Mouse (Mus musculus) neural tube, embryonic 12.5 days (tissue): ENCODE data around the gene Acot13. TPM values are rescaled to one million over a fixed set of nuclear protein-coding genes. Genes with fewer than 3 reads are reported as not detected.
"Not testable (repeated sequence)": the region's sequence is repeated elsewhere in the genome, so short reads cannot be mapped to it uniquely, and the experiment has no call there.

Experiments used
- ATAC-seq: fragments of 200-750 bp; cut with Nextera tagmentation; 2 replicates; pipeline ENCODE4 v1.8.0; 2017; ENCODE audit warnings: low read depth, mild to moderate bottlenecking, moderate TSS enrichment, moderate library complexity; ENCODE audit not compliant: low FRiP score
- H3K27ac ChIP-seq: fragments of 300-500 bp; sonication (generic); 2 replicates; pipeline ENCODE4 v1.5.1; 2016
- H3K27me3 ChIP-seq: fragments of 300-500 bp; sonication (generic); replicated peaks from 2 replicates; pipeline ENCODE4 v1.6.1; 2016; ENCODE audit warnings: mild to moderate bottlenecking
- H3K36me3 ChIP-seq: fragments of 300-500 bp; sonication (generic); 2 replicates; pipeline ENCODE4 v1.6.1; 2016; ENCODE audit warnings: mild to moderate bottlenecking
- H3K4me1 ChIP-seq: fragments of 300-500 bp; sonication (generic); 2 replicates; pipeline ENCODE4 v1.6.1; 2016
- H3K4me2 ChIP-seq: fragments of 300-500 bp; sonication (generic); replicated peaks from 2 replicates; pipeline ENCODE4 v1.6.1; 2016; ENCODE audit warnings: mild to moderate bottlenecking
- H3K4me3 ChIP-seq: fragments of 300-500 bp; sonication (generic); 2 replicates; pipeline ENCODE4 v1.5.1; 2016
- H3K9ac ChIP-seq: fragments of 300-500 bp; sonication (generic); 2 replicates; pipeline ENCODE4 v1.6.1; 2016; ENCODE audit warnings: mild to moderate bottlenecking
- H3K9me3 ChIP-seq: fragments of 300-500 bp; sonication (generic); 2 replicates; pipeline ENCODE4 v1.6.1; 2016; ENCODE audit warnings: mild to moderate bottlenecking
- WGBS: fragments of 180-500 bp; shearing (Covaris S2); methylation state at CpG from one replicate; pipeline ENCODE4 v1.1.7; 2016; 5-methylcytosine and 5-hydroxymethylcytosine counted together
- polyA plus RNA-seq: library from polyadenylated mRNA; unstranded; fragments of >200 nt; fragmentation: Nextera tagmentation; extraction: Ambion mirVana; gene quantifications from 2 replicates; pipeline ENCODE4 v1.2.1, GENCODE M21; 2016

The Acot13 gene
- polyA plus RNA-seq, 1 experiment from 2014 or later: 44.3 TPM

DNA sequence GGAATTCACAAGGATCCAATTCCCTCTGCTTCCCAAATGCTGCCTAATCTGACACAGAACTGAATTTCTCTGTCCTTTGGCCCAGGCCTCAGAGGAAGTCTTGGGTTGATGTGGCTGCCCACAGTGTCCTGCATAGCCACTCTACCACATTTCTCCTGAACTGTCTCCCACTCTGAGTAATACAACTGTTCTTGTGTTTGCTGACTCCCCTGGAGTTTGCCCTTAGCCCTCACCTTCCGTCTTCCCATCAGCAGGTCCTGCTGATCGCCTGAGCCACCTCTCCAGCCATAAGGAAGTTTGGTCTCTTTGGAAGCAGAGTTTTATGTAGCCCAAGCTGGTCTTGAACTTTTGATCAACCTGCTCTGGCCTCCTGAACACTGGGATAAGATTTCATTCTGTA, 20.6 kb upstream of the Acot13 start:
- H3K27me3 ChIP-seq: no peaks in the 10 kb centered on the region
- 83% methylated on average over 2 of the region's 2 CpGs for WGBS
- H3K27ac ChIP-seq: no peak overlapping the region
- H3K4me2 ChIP-seq: no peak overlapping the region
- H3K9ac ChIP-seq: no peak overlapping the region
- no peak overlapping the region for H3K4me3 ChIP-seq
- no peak for ATAC-seq
- no peaks in the 10 kb centered on the region for H3K36me3 ChIP-seq
- no peaks in the 10 kb centered on the region for H3K9me3 ChIP-seq
- no peaks in the 10 kb centered on the region for H3K4me1 ChIP-seq

DNA sequence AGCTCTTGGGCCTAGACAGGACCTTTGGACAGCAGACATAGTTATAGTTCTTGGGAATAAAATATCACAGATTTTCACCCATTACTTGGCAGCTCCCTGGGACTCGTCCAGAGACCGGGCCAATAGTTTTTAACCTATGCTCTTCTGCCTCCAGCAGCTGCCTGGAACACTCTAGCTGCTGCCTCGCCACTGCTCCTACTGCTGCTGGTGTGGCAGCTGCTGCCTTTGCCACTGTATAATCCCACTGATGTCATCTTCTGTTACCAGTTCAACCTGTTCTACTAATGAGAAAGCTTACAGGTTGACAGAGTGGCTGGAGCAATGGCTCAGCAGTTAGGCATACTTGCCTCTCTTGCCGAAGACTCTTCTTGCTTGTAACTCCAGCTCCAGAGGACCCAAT, 18.0 kb upstream of the Acot13 start:
- Histone ChIP-seq H3K4me2 (no peak overlapping the region), H3K27me3 (no peaks in the 10 kb centered on the region), H3K9ac (no peak overlapping the region), H3K9me3 (no peaks in the 10 kb centered on the region), H3K4me3 (no peak overlapping the region), H3K36me3 (no peaks in the 10 kb centered on the region), H3K4me1 (peaks cover 8% of the 10 kb centered on the region), H3K27ac (no peak overlapping the region)
- no peak for ATAC-seq
- 86% methylated on average over 4 of the region's 4 CpGs for WGBS

DNA sequence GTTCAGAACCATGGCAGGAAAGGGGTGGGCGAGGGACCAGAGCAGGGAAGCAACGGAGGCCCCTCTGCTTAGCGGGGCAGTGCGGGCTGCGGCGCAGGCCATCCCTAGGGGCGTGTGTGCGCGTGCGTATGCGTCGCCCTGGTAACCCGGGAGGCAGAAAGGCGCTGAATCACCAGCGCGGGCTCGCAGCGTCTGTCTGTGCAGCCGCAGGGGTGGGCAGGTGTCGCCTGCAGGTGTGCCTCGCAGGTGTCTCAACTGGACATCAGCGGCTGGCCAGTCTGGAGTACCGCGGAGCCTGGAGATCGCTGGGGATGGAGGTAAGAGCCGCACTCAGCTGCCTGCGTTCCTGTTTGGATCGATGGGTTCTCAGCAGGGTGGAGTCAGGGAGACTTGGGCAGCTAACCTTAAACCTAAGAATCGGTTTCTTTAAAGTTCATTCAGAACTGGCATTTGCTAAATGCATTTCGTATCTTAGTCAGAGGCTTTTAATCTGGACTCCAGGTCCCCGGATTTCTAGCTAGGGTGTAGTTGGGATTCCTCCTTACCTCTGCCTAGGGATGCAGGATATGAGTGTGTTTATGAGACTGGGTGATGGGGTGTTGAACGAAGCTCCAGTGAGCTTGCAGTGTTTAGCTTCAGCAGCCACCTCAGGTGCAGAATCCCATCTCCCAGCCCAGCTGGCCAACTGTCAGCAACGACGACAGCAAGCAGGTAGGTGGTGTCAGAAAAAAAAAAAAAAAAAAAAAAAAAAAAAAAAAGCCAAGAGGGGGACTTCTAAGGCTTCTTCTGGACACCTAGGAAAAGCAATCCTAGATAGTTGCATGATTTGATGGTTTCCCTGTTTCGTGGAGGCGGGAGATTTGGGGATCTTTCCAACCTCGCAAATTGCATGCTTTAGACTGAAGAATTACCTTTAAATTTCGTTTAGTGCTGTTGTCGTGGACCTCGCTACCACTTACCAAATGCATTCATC, 13.9 kb upstream of the Acot13 start, which contains the start of gene D130043K22Rik:
Gene D130043K22Rik (plus strand): TSS at position 153 of the 973 bp plus-strand sequence.
- WGBS: 11% methylated on average over 40 of the region's 40 CpGs
- H3K27ac ChIP-seq: no peak within 1 kb of the TSS
- H3K4me1 ChIP-seq: peaks cover 8% of the 10 kb centered on the region
- H3K4me2 ChIP-seq: peak within 1 kb of the TSS; percentile 96
- no peaks in the 10 kb centered on the region for H3K27me3 ChIP-seq
- peak within 1 kb of the TSS; percentile 63 for H3K9ac ChIP-seq
- ATAC-seq: peak; percentile 96
- H3K9me3 ChIP-seq: no peaks in the 10 kb centered on the region
- H3K36me3 ChIP-seq: peaks cover 11% of the 10 kb centered on the region; the same call in 1 of the 2 replicates
- H3K4me3 ChIP-seq: peak within 1 kb of the TSS; percentile 56

DNA sequence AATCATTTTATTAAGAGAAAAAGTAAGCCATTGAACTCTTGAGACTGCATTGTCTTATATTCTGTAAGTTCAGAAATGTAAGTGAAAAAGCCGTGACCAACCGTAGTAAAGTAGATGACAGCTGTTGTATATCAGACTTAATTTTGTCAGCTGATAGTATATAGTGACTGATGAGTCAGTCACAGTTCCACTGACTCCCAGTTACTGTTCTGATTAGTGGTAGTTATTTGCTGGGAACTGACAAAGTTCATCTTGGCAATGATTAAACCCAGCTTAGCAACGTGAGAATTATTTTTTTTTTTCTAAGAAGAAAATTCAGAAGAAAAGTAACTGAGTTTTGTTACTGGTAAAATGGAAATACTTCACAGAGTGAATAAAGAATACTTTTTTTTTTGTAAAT, 10.4 kb upstream of the Acot13 start:
- H3K27me3 ChIP-seq: no peaks in the 10 kb centered on the region
- H3K27ac ChIP-seq: no peak overlapping the region
- peaks cover 15% of the 10 kb centered on the region; the same call in 1 of the 2 replicates for H3K36me3 ChIP-seq
- peaks cover 8% of the 10 kb centered on the region for H3K4me1 ChIP-seq
- 91% methylated on average over 3 of the region's 3 CpGs for WGBS
- no peaks in the 10 kb centered on the region for H3K9me3 ChIP-seq
- no peak overlapping the region for H3K4me2 ChIP-seq
- no peak overlapping the region for H3K9ac ChIP-seq
- H3K4me3 ChIP-seq: no peak overlapping the region
- ATAC-seq: no peak

DNA sequence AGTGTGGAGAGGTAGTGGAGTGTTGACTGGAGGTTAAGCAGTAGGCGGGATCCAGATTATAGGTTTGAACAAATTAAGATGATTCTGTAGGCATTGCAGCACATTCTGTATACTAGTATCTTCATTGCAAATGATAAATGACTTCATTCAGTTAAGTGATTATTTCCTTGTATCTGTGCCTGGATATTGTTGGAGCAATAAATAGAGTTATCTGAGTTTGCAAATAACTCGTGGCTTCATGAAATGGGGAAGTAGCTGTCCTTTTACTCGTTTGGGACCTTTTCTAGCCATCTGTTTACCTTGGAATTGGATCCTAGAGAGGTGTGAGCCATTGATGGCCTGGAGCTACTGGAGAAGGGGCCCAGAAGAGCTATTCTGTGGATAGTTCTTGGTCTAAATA, 8.5 kb upstream of the Acot13 start:
- no peak overlapping the region for H3K27ac ChIP-seq
- no peak overlapping the region for H3K4me3 ChIP-seq
- H3K9ac ChIP-seq: no peak overlapping the region
- no peaks in the 10 kb centered on the region for H3K27me3 ChIP-seq
- WGBS: 82% methylated on average over 3 of the region's 3 CpGs
- peaks cover 15% of the 10 kb centered on the region; the same call in 1 of the 2 replicates for H3K36me3 ChIP-seq
- H3K4me2 ChIP-seq: no peak overlapping the region
- H3K9me3 ChIP-seq: no peaks in the 10 kb centered on the region
- peaks cover 5% of the 10 kb centered on the region for H3K4me1 ChIP-seq
- no peak for ATAC-seq

DNA sequence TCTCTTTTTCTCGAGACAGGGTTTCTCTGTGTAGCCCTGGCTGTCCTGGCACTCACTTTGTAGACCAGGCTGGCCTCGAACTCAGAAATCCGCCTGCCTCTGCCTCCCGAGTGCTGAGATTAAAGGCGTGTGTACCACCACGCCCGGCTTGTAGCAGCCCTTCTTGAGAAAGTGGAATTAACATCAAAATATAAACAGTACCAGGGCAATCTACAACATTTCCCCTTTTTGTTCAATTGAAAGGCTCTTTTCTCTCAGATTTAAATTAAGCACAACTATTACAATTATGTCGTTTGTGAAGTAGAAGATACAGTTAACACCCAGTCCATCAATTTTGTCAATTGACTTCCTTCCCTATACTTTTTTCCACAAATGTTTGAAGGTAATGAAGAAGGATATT, 6.4 kb upstream of the Acot13 start:
- ATAC-seq, H3K9me3 ChIP-seq, H3K4me1 ChIP-seq, H3K9ac ChIP-seq, H3K4me2 ChIP-seq, H3K27ac ChIP-seq, H3K4me3 ChIP-seq, H3K27me3 ChIP-seq: not testable (repeated sequence)
- peaks cover 15% of the 10 kb centered on the region; the same call in 1 of the 2 replicates for H3K36me3 ChIP-seq
- 92% methylated on average over 8 of the region's 8 CpGs for WGBS

DNA sequence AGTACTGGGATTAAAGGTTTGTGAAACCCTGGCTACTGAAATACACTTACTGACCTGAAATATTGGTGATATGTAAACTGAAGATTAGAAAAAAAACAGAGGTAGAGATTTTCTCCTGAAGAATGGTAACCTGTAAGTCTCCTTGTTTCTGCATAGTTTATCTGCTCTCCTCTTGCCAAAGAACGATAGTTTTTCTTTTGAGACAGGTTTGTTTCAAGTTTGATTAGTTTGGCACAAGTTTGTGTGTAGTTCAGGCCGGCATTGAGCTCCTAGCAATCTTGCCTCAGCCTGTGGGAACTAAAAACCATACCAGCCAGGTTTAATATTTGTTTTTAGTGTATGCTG, 1.4 kb upstream of the Acot13 start:
- WGBS: 69% methylated on average over 2 of the region's 2 CpGs
- ATAC-seq: no peak
- Histone ChIP-seq H3K27ac (no peak overlapping the region), H3K4me2 (peak overlapping the region; percentile 70), H3K4me3 (peak overlapping the region; percentile 92), H3K4me1 (peaks cover 16% of the 10 kb centered on the region), H3K9me3 (no peaks in the 10 kb centered on the region), H3K9ac (peak overlapping the region; percentile 93), H3K36me3 (no peaks in the 10 kb centered on the region), H3K27me3 (no peaks in the 10 kb centered on the region)

DNA sequence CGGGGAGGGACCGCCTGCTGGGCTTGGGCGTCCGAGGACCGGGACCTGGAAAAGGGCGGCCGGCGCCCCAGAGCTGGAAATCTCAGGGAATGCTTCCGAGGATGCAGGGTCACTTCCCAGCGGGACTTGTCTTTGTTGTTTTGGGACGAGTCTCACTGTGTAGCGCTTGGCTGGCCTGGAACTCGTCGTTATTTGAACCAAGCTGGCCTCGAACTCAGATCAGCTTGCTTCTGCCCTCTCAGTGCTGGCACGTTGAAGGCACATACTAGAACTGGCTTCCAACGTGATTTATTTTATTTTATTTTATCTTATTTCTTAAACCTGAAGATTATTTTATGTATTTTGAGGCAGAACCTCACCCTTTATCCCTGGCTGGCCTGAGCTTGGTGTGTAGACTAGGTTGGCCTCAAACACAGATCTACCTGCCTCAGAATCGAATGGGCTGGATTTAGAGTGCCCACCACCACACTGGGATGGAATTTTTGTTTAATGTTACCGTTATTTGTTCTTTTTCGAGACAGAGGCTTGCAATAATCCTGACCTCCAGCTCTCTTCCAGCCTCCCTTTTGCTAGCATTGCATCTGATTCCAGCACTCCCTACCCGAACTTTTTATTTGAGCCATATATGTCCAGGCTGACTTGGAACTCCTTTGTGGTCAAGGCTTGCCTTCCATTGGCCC, 931 bp upstream of the Acot13 start:
- Histone ChIP-seq H3K9me3 (no peaks in the 10 kb centered on the region), H3K4me2 (peak overlapping the region; percentile 70), H3K4me3 (peak overlapping the region; percentile 92), H3K4me1 (peaks cover 16% of the 10 kb centered on the region), H3K36me3 (no peaks in the 10 kb centered on the region), H3K9ac (peak overlapping the region; percentile 93), H3K27ac (peak overlapping the region; percentile 86; the same call in 1 of the 2 replicates), H3K27me3 (no peaks in the 10 kb centered on the region)
- WGBS: 5% methylated on average over 21 of the region's 21 CpGs
- peak; percentile 62 for ATAC-seq

DNA sequence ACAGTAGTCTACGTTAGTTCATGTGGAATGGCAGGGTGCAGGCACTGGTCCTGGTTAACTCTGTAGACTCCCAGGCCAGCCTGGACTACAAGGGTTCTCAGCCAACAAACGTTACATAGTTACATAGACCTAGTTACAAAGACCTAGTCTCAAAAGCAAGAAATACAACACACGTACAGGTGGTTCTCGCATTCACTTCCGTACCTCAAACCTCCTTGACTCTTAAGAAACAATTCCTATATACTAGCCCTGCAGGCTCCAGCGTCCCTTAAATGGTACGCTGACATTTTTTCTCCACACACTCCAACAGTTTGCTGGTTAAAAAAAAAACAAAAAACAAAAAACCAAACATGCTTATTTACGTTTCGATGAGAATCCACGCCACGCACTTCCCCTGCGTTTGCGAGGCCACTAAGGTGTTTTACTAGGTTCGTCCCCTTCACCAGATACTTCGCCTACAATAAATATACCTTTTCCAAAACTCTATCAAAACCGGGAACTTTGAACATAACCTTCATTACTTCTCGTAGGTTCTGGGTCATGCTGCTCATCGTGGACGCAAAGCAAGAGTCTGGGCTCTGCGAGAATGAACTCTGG, 486 bp downstream of the Acot13 start:
- no peaks in the 10 kb centered on the region for H3K27me3 ChIP-seq
- peak overlapping the region; percentile 93 for H3K9ac ChIP-seq
- no peak overlapping the region for H3K27ac ChIP-seq
- H3K9me3 ChIP-seq: no peaks in the 10 kb centered on the region
- ATAC-seq: no peak
- no peaks in the 10 kb centered on the region for H3K36me3 ChIP-seq
- peak overlapping the region; percentile 70 for H3K4me2 ChIP-seq
- H3K4me3 ChIP-seq: peak overlapping the region; percentile 92
- peaks cover 16% of the 10 kb centered on the region for H3K4me1 ChIP-seq
- 4% methylated on average over 20 of the region's 20 CpGs for WGBS

DNA sequence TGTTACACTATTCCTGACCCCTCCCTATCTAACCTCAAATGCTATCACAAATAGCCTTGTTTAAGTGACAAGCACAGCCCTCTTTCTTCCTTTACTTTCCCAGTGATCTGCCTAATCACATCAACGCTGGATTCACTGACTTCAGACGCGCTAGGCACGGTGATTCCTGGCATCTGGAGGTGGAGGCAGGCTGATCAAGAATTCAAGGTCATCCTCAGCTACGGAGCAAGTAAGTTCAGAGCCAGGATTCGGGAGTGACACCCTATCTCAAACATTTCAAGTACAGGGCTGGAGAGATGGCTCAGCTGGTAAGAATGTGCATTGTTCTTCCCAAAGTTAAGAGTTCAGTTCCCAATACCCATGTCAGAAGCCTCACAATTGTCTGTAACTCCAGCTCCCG, 5.2 kb downstream of the Acot13 start:
- Histone ChIP-seq H3K4me2 (no peak overlapping the region), H3K9me3 (no peaks in the 10 kb centered on the region), H3K4me3 (no peak overlapping the region), H3K9ac (no peak overlapping the region), H3K4me1 (0 out of 2 replicates have a peak, but pooled peaks cover 3% of the 10 kb centered on the region), H3K36me3 (no peaks in the 10 kb centered on the region), H3K27me3 (no peaks in the 10 kb centered on the region), H3K27ac (no peak overlapping the region)
- 89% methylated on average over 7 of the region's 7 CpGs for WGBS
- ATAC-seq: no peak

DNA sequence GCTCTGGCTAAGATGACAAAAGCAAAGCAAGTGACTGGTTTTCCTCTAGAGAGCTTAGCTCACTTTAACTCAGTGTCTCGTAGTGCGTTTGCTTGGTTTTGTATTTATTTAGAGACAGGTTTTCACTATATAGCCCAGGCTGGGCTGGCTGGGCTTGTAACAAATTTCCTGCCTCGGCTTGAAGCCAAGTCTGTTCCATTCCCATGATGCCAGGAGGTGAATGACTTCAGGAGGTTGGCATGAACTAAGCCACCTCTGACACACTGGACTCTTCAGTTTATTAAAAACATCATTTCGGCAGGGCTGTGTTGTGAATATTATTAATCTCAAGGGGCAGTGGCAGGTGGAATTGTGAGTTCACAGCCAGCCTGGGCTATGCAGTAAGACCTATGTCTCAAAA, 5.8 kb downstream of the Acot13 start:
- Histone ChIP-seq H3K4me1 (0 out of 2 replicates have a peak, but pooled peaks cover 1% of the 10 kb centered on the region), H3K9me3 (no peaks in the 10 kb centered on the region), H3K9ac (no peak overlapping the region), H3K27me3 (no peaks in the 10 kb centered on the region), H3K36me3 (no peaks in the 10 kb centered on the region), H3K4me2 (no peak overlapping the region), H3K27ac (no peak overlapping the region), H3K4me3 (no peak overlapping the region)
- 88% methylated on average over 4 of the region's 4 CpGs for WGBS
- ATAC-seq: no peak

DNA sequence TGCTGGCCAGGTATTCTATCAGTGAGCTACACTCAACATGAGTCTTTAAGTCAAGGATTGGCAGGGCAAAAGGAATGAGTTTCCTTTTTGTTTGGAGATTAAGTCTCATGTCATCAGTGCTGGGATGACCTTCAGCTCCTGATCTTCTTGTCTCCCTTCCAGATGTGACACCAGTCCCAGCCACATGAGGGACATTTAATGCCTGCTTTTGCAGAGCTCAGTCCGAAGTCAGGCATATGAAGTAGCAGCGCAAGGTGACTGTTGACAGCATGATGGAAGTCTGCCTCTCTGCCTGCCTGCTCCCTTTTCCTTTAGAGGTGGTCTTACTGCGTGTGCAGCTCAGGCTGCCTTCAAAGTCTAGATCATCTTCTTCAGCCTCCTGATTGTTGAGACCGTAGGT, 6.7 kb downstream of the Acot13 start:
- H3K27me3 ChIP-seq: no peaks in the 10 kb centered on the region
- no peak overlapping the region for H3K4me3 ChIP-seq
- H3K27ac ChIP-seq: no peak overlapping the region
- H3K9ac ChIP-seq: no peak overlapping the region
- no peaks in the 10 kb centered on the region for H3K9me3 ChIP-seq
- no peaks in the 10 kb centered on the region for H3K4me1 ChIP-seq
- no peak overlapping the region for H3K4me2 ChIP-seq
- ATAC-seq: no peak
- H3K36me3 ChIP-seq: no peaks in the 10 kb centered on the region
- 92% methylated on average over 4 of the region's 4 CpGs for WGBS
